ENCODE assay signal across 10 mouse cellular contexts in genomic region chr5:37076692-37077329, GRCm38 (mm10). TPM values are rescaled to one million over a fixed set of nuclear protein-coding genes. Genes with fewer than 3 reads are reported as not detected.
DNase-seq lines count a peak whose midpoint lies in the region; ATAC-seq lines count a peak whose summit lies in the region.
"Had no signal": no experiment of that assay in that cellular context is flagged by ENCODE, and none has a peak within 500 bp of the region (broad histone marks: within the 10 kb centered on the region; RNA-seq: fewer than 3 reads in every experiment).

No protein-coding gene starts in this region.

- peaks cover 10% of the 10 kb centered on the region; the same call in 1 of the 2 replicates for H3K4me1 ChIP-seq in hindbrain, embryonic 14.5 days (replicated peaks; ENCODE audit: control insufficient read depth, insufficient read depth, low read length)
- H3K4me1 ChIP-seq in hindbrain, embryonic 12.5 days: peaks cover 9% of the 10 kb centered on the region; the same call in 1 of the 2 replicates
- H3K4me1 ChIP-seq: heart, embryonic 12.5 days had no signal

- intact Hi-C loops in heart, postnatal 10 days (cut with DNase I): no loop called here

- no peak for DNase-seq in hindbrain, embryonic 14.5 days (ENCODE audit: low spot score)
- DNase-seq in 416B (ENCODE audit: low read depth): peak; percentile 63
- DNase-seq in frontal cortex, postnatal 36 days (ENCODE audit: low spot score in 2 of 2): peak; percentile 65 to 82
- peak; percentile 58 to 76 for DNase-seq in left cerebral cortex, adult 9 months (ENCODE audit: low spot score in 2 of 2)
- DNase-seq in ovary, postnatal 10 days (ENCODE audit: low spot score): no peak
- DNase-seq in heart, postnatal 10 days: no peak
- DNase-seq in lung, postnatal 25 days (ENCODE audit: low spot score): no peak

- H3K9ac ChIP-seq in hindbrain, embryonic 14.5 days: peak overlapping the region; percentile 14; the same call in 1 of the 2 replicates
- H3K9ac ChIP-seq in hindbrain, embryonic 12.5 days: no peak overlapping the region; the same call in 1 of the 2 replicates
- H3K9ac ChIP-seq: heart, embryonic 12.5 days had no signal

- H3K27me3 ChIP-seq in hindbrain, embryonic 14.5 days (ENCODE audit: control insufficient read depth, insufficient read depth, low read length): no peaks in the 10 kb centered on the region
- H3K27me3 ChIP-seq in hindbrain, embryonic 12.5 days: 0 out of 2 replicates have a peak, but pooled peaks cover 9% of the 10 kb centered on the region

- H3K27ac ChIP-seq in hindbrain, embryonic 14.5 days: no peak overlapping the region
- H3K27ac ChIP-seq in hindbrain, embryonic 12.5 days: no peak overlapping the region

- H3K36me3 ChIP-seq in hindbrain, embryonic 14.5 days (replicated peaks; ENCODE audit: control insufficient read depth, insufficient read depth): no peaks in the 10 kb centered on the region
- H3K36me3 ChIP-seq in hindbrain, embryonic 12.5 days: no peaks in the 10 kb centered on the region
- H3K36me3 ChIP-seq: heart, embryonic 12.5 days had no signal

- ATAC-seq in hindbrain, embryonic 14.5 days (ENCODE audit: low FRiP score): no peak
- ATAC-seq in hindbrain, embryonic 12.5 days (ENCODE audit: low FRiP score): no peak

- WGBS in hindbrain, embryonic 14.5 days: 62% methylated on average over 12 of the region's 12 CpGs
- WGBS in hindbrain, embryonic 12.5 days: 67% methylated on average over 12 of the region's 12 CpGs

- no peak overlapping the region for H3K4me2 ChIP-seq in hindbrain, embryonic 14.5 days (replicated peaks)
- no peak overlapping the region for H3K4me2 ChIP-seq in hindbrain, embryonic 12.5 days (replicated peaks)
- H3K4me2 ChIP-seq: heart, embryonic 12.5 days had no signal

- no peaks in the 10 kb centered on the region for H3K9me3 ChIP-seq in hindbrain, embryonic 14.5 days (ENCODE audit: control insufficient read depth, low read length)
- H3K9me3 ChIP-seq in hindbrain, embryonic 12.5 days (replicated peaks): no peaks in the 10 kb centered on the region
- H3K9me3 ChIP-seq: heart, embryonic 12.5 days had no signal

- H3K4me3 ChIP-seq in hindbrain, embryonic 14.5 days (replicated peaks; ENCODE audit: low read length): no peak overlapping the region
- H3K4me3 ChIP-seq in hindbrain, embryonic 12.5 days: no peak overlapping the region
- H3K4me3 ChIP-seq: heart, embryonic 12.5 days had no signal

RNA-seq across cellular contexts. Expression of gene Gm1043, which starts 8.4 kb away (rescaled TPM):
- 1.7 and 2.0 TPM in 2 replicates for polyA plus RNA-seq in hindbrain, embryonic 14.5 days (2014; fragmentation: Nextera tagmentation; extraction: Ambion mirVana)
- polyA plus RNA-seq in hindbrain, embryonic 12.5 days (2016; fragmentation: Nextera tagmentation; extraction: Ambion mirVana): 0.36 and 0.52 TPM in 2 replicates
- total RNA-seq in heart, postnatal 10 days (2021): not detected
- polyA plus RNA-seq: heart, embryonic 12.5 days; lung, embryonic 16.5 days had no signal

Comparison
In these comparisons a context has a peak if more than half of its experiments do, and no peak if none do; other contexts are left out.
1. DNase-seq: peak in 416B (single experiment), frontal cortex, postnatal 36 days (2 of 2) and left cerebral cortex, adult 9 months (2 of 2); none in hindbrain, embryonic 14.5 days (single experiment), ovary, postnatal 10 days (single experiment), heart, postnatal 10 days (0 of 2) and lung, postnatal 25 days (single experiment).